Mouse (Mus musculus) lung, embryonic 15.5 days (tissue): ENCODE measurements at regions not wholly inside any gene's neighbourhood (a gene's known extent, or its start where the extent isn't known, plus 50 kb on each side); places are given as distances from the start of the nearest gene placed in this dataset.

Source experiments
- ATAC-seq: fragments of 200-750 bp; cut with Nextera tagmentation; 2 replicates; pipeline ENCODE4 v1.8.0; 2017; ENCODE audit warnings: moderate number of reproducible peaks, borderline replicate concordance; ENCODE audit not compliant: low FRiP score, low TSS enrichment; ENCODE audit errors: extremely low read depth
- H3K27ac ChIP-seq: fragments of 300-500 bp; sonication (generic); 2 replicates; pipeline ENCODE4 v1.5.1; 2015; ENCODE audit warnings: moderate library complexity, mild to moderate bottlenecking, inconsistent platforms
- H3K27me3 ChIP-seq: fragments of 300-500 bp; sonication (generic); 2 replicates; pipeline ENCODE4 v1.6.1; 2015; ENCODE audit warnings: inconsistent platforms
- H3K36me3 ChIP-seq: fragments of 300-500 bp; sonication (generic); 2 replicates; pipeline ENCODE4 v1.6.1; 2015; ENCODE audit warnings: inconsistent platforms
- H3K4me1 ChIP-seq: fragments of 300-500 bp; sonication (generic); 2 replicates; pipeline ENCODE4 v1.6.1; 2015; ENCODE audit warnings: inconsistent platforms
- H3K4me2 ChIP-seq: fragments of 300-500 bp; sonication (generic); 2 replicates; pipeline ENCODE4 v1.6.1; 2015; ENCODE audit warnings: inconsistent platforms, mild to moderate bottlenecking, moderate library complexity
- H3K4me3 ChIP-seq: fragments of 300-500 bp; sonication (generic); 2 replicates; pipeline ENCODE4 v1.5.1; 2015; ENCODE audit warnings: mild to moderate bottlenecking, inconsistent platforms
- H3K9ac ChIP-seq: fragments of 300-500 bp; sonication (generic); 2 replicates; pipeline ENCODE4 v1.6.1; 2015; ENCODE audit warnings: inconsistent platforms
- H3K9me3 ChIP-seq: fragments of 300-500 bp; sonication (generic); 2 replicates; pipeline ENCODE4 v1.6.1; 2016; ENCODE audit warnings: inconsistent platforms
- WGBS: fragments of 180-500 bp; shearing (Covaris S2); methylation state at CpG from one replicate; pipeline ENCODE4 v1.1.7; 2015; 5-methylcytosine and 5-hydroxymethylcytosine counted together

DNA sequence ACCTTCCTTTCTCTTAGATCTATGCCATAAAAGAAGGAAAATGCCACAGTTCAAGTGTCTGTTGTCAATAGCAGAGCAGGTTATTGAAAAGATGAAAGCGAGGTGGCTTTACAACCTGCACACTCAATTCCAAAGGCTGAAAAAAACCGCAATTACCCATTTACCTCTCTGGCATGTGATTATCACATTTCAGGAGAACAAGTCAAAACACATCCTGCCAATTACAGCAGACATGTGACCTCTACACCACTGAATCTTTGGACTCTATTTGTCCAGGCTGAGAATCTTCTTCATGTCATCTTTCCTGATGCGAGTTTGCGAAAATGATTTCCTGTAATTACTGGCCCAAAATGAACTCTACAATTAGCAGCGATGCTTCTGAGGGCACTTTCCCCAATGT lies 338.8 kb downstream of the Eipr1 start:
- ATAC-seq, result no peak
- Histone ChIP-seq H3K27me3 (no peaks in the 10 kb centered on the region), H3K4me3 (no peak overlapping the region), H3K27ac (no peak overlapping the region), H3K4me1 (no peaks in the 10 kb centered on the region), H3K9me3 (no peaks in the 10 kb centered on the region), H3K9ac (no peak overlapping the region), H3K4me2 (no peak overlapping the region), H3K36me3 (no peaks in the 10 kb centered on the region)
- WGBS, result 76% methylated on average over 5 of the region's 5 CpGs

DNA sequence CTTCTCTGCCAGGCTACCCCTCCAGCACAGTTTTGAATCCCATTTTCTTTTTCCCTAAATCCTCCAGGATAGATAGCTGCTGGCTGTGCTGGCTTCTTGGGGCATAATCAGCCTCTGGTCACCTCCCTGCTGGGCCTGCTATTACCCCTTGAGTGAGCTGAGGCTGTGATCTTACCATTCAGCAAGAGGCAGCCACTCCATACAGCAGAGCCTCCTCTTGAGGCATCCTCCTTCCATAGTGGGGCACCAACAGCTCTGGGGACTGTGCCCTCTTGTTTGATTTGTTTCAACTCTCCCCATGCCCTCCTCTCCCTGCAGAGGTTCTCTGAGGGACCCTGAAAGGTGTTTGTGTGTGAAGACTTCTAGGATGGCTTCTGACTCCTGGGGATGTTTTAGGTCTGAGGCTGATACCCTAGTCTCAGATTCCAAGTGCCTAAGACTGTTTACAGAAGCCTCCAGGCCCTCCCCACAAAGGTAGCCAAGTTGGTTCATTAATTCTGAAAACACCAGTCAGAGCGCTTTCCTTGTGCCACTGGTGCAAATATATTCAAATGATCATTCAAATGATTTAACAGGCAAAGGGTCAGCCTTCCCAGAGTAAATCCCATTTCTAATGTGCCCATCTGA lies 343.9 kb downstream of the Eipr1 start:
- H3K4me1 ChIP-seq, result peaks cover 9% of the 10 kb centered on the region
- no peaks in the 10 kb centered on the region for H3K27me3 ChIP-seq
- H3K36me3 ChIP-seq, result no peaks in the 10 kb centered on the region
- no peak overlapping the region for H3K9ac ChIP-seq
- H3K4me3 ChIP-seq, result no peak overlapping the region
- ATAC-seq, result no peak
- H3K9me3 ChIP-seq, result no peaks in the 10 kb centered on the region
- WGBS, result 51% methylated on average over 1 of the region's 1 CpGs
- no peak overlapping the region for H3K4me2 ChIP-seq
- no peak overlapping the region for H3K27ac ChIP-seq

- Histone ChIP-seq H3K4me3 (no peak overlapping the region), H3K4me2 (no peak overlapping the region), H3K27ac (no peak overlapping the region), H3K36me3 (no peaks in the 10 kb centered on the region), H3K9me3 (no peaks in the 10 kb centered on the region), H3K4me1 (peaks cover 9% of the 10 kb centered on the region), H3K27me3 (no peaks in the 10 kb centered on the region), H3K9ac (no peak overlapping the region)
- WGBS, result 8% methylated on average over 16 of the region's 16 CpGs
- ATAC-seq, result no peak
Observed at GRCm38 (mm10) chr12:29096033-29096913, 344.7 kb downstream of the Eipr1 start.

GRCm38 (mm10) chr12:29100042-29100570 lies 348.5 kb downstream of the Eipr1 start:
- H3K9ac ChIP-seq, result no peak overlapping the region
- H3K27ac ChIP-seq, result no peak overlapping the region
- no peak for ATAC-seq
- 40% methylated on average over 3 of the region's 3 CpGs for WGBS
- no peak overlapping the region for H3K4me3 ChIP-seq
- no peaks in the 10 kb centered on the region for H3K27me3 ChIP-seq
- no peaks in the 10 kb centered on the region for H3K36me3 ChIP-seq
- H3K4me2 ChIP-seq, result no peak overlapping the region
- no peaks in the 10 kb centered on the region for H3K9me3 ChIP-seq
- peaks cover 9% of the 10 kb centered on the region for H3K4me1 ChIP-seq

- WGBS, result 65% methylated on average over 16 of the region's 16 CpGs
- Histone ChIP-seq H3K9ac (no peak overlapping the region), H3K4me2 (no peak overlapping the region), H3K4me1 (no peaks in the 10 kb centered on the region), H3K27ac (no peak overlapping the region), H3K9me3 (no peaks in the 10 kb centered on the region), H3K4me3 (no peak overlapping the region), H3K36me3 (no peaks in the 10 kb centered on the region), H3K27me3 (no peaks in the 10 kb centered on the region)
- ATAC-seq, result no peak
Observed at GRCm38 (mm10) chr12:29106893-29107719, 355.5 kb downstream of the Eipr1 start.

DNA sequence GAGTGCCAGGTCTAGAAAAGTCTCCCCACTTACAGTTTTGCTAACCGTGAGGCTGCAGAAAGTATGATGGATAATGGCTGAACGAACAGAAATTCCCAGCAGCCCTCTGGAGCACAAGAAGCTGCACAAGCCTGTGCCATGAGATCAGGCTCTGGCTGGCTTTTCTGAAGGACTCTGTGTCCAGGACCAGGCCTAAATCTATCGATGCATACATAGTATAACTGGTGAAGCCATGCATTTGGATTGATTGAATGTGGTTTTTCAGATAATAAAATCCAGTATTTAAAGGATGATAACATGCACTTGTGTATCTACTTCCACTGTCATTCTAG lies 356.1 kb downstream of the Eipr1 start:
- Histone ChIP-seq H3K9ac (no peak overlapping the region), H3K27me3 (no peaks in the 10 kb centered on the region), H3K4me1 (no peaks in the 10 kb centered on the region), H3K4me3 (no peak overlapping the region), H3K4me2 (no peak overlapping the region), H3K27ac (no peak overlapping the region), H3K36me3 (no peaks in the 10 kb centered on the region), H3K9me3 (no peaks in the 10 kb centered on the region)
- no peak for ATAC-seq
- WGBS, result 70% methylated on average over 3 of the region's 3 CpGs

DNA sequence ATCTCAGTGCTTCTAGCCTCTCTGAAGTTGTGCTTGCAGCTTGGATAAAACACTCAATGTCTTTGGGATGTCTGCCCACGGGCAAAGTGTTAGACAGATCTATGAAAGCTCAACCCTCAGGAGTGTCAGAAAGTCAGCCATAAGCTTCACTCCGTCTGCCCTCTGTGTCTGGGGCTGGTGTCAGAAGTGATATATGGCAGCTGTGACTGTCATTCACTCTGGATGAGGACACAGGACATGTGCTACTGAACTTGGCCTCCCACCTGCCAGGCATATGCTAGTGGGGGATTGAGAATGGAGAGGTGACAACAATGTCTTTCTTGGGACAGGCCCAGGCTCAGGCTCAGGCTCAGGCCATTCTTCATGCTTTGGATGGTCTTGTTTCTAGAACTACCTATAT lies 366.7 kb downstream of the Eipr1 start:
- ATAC-seq, result no peak
- H3K9me3 ChIP-seq, result no peaks in the 10 kb centered on the region
- H3K36me3 ChIP-seq, result no peaks in the 10 kb centered on the region
- 55% methylated on average over 2 of the region's 2 CpGs for WGBS
- no peak overlapping the region for H3K4me2 ChIP-seq
- H3K4me3 ChIP-seq, result no peak overlapping the region
- H3K4me1 ChIP-seq, result no peaks in the 10 kb centered on the region
- H3K27me3 ChIP-seq, result no peaks in the 10 kb centered on the region
- no peak overlapping the region for H3K27ac ChIP-seq
- H3K9ac ChIP-seq, result no peak overlapping the region

DNA sequence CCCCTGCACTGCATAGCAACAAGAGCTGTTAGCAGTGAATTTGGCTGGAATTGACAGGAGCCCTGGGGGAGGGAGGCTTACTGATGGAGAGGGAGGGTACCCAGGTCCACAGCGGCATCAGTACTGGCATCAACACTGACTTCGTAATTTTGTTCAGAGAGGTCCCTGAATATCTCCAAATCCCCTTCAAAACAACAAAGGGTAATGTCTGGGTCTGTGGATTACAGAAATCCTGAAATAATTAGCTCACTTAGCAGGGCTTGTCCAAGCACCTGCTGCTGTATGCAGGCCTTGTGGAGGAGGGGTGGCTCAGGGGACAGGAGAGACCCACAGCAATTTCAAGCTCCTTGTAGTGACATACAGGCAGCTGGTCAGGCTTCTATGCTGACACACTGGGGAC lies 369.6 kb downstream of the Eipr1 start:
- H3K9ac ChIP-seq, result no peak overlapping the region
- no peak overlapping the region for H3K4me3 ChIP-seq
- ATAC-seq, result no peak
- WGBS, result 90% methylated on average over 2 of the region's 2 CpGs
- no peaks in the 10 kb centered on the region for H3K9me3 ChIP-seq
- H3K36me3 ChIP-seq, result no peaks in the 10 kb centered on the region
- H3K27ac ChIP-seq, result no peak overlapping the region
- no peaks in the 10 kb centered on the region for H3K27me3 ChIP-seq
- no peak overlapping the region for H3K4me2 ChIP-seq
- H3K4me1 ChIP-seq, result no peaks in the 10 kb centered on the region

GRCm38 (mm10) chr12:29122931-29123330 lies 371.3 kb downstream of the Eipr1 start:
- Histone ChIP-seq H3K9ac (no peak overlapping the region), H3K4me3 (no peak overlapping the region), H3K9me3 (no peaks in the 10 kb centered on the region), H3K4me2 (no peak overlapping the region), H3K4me1 (no peaks in the 10 kb centered on the region), H3K36me3 (no peaks in the 10 kb centered on the region), H3K27me3 (no peaks in the 10 kb centered on the region), H3K27ac (no peak overlapping the region)
- 61% methylated on average over 4 of the region's 4 CpGs for WGBS
- ATAC-seq, result no peak

DNA sequence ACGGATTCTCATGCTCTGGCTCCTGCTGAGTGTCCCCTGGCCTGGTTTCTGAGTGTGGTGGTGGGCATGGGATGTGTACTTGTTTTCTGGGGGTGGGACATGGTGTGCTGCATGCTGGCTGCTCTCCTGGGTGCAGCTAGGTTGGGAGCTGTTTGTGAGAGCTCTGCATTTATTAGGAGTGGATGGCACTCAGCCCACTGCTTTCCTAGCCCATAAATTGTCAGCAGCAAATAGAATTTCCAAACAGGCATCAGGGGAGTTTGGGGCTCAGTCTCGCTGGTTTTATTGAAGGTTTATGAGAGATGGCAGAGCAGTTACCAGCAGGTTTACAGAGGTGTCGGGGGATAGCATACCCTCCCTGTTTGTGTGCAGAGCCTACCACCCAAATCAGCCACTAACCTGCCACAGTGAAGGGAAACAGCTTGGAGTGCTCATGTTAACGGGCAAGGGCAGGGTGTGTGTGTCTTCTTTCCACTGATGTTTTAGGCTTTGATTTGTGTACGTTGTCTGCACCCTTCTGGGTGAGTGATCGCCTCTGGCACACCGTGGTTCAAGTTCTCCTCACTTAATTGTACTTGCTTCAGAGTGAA lies 372.6 kb downstream of the Eipr1 start:
- no peak overlapping the region for H3K27ac ChIP-seq
- WGBS, result 38% methylated on average over 7 of the region's 7 CpGs

DNA sequence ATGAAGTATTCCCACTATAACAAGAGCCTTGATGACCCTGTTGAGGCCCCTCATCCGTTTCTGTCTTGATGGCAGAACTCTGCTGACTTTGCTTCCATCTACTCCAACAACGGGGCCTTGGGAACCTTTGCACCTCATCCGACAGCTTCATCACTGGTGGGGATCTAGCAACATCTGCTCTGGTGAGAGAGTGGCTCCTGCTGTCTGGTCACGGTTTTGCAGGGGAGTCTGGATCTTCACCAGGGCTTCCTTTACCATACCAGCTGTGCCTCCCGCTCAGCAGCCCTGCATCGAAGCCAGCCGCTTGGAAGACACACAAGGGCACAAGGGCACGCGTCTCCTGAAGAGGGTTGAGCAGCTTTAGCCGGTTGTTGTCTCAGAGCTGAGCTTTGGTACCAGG lies 377.2 kb downstream of the Eipr1 start:
- Histone ChIP-seq H3K4me3 (no peak overlapping the region), H3K4me1 (no peaks in the 10 kb centered on the region), H3K36me3 (no peaks in the 10 kb centered on the region), H3K9me3 (no peaks in the 10 kb centered on the region), H3K27me3 (no peaks in the 10 kb centered on the region), H3K4me2 (no peak overlapping the region), H3K9ac (no peak overlapping the region), H3K27ac (no peak overlapping the region)
- WGBS, result 26% methylated on average over 10 of the region's 10 CpGs
- no peak for ATAC-seq

More for the DNA sequence above, 372.6 kb downstream of the Eipr1 start:
- no peaks in the 10 kb centered on the region for H3K36me3 ChIP-seq
- no peak for ATAC-seq
- H3K4me1 ChIP-seq, result no peaks in the 10 kb centered on the region
- H3K4me3 ChIP-seq, result no peak overlapping the region
- no peaks in the 10 kb centered on the region for H3K27me3 ChIP-seq
- H3K9ac ChIP-seq, result no peak overlapping the region
- no peaks in the 10 kb centered on the region for H3K9me3 ChIP-seq
- H3K4me2 ChIP-seq, result no peak overlapping the region
